Mouse (Mus musculus): ENCODE data around the gene Ubl7. TPM values are rescaled to one million over a fixed set of nuclear protein-coding genes. Genes with fewer than 3 reads are reported as not detected.

Gene Ubl7
- polyA plus RNA-seq, 1 experiment from 2014 or later = 117 TPM

- Histone ChIP-seq H3K9me3 (replicated peaks) (no peaks in the 10 kb centered on the region), H3K4me1 (no peaks in the 10 kb centered on the region), H3K9ac (no peak overlapping the region), H3K27me3 (no peaks in the 10 kb centered on the region), H3K27ac (replicated peaks) (no peak overlapping the region), H3K4me2 (replicated peaks) (no peak overlapping the region), H3K4me3 (replicated peaks) (no peak overlapping the region), H3K36me3 (peaks cover 67% of the 10 kb centered on the region)
- ATAC-seq (ENCODE audit: insufficient number of reproducible peaks, low FRiP score, low TSS enrichment, low read depth) = no peak
- WGBS = 86% methylated on average over 9 of the region's 9 CpGs
Observed at GRCm38 (mm10) chr9:57921491-57922060, 10.8 kb downstream of the Ubl7 start.

- Histone ChIP-seq H3K9ac (no peak overlapping the region), H3K4me3 (replicated peaks) (no peak overlapping the region), H3K36me3 (peaks cover 72% of the 10 kb centered on the region), H3K27me3 (no peaks in the 10 kb centered on the region), H3K4me2 (replicated peaks) (no peak overlapping the region), H3K27ac (replicated peaks) (no peak overlapping the region), H3K9me3 (replicated peaks) (no peaks in the 10 kb centered on the region), H3K4me1 (no peaks in the 10 kb centered on the region)
- 87% methylated on average over 5 of the region's 5 CpGs for WGBS
- ATAC-seq (ENCODE audit: insufficient number of reproducible peaks, low FRiP score, low TSS enrichment, low read depth) = no peak
Observed at GRCm38 (mm10) chr9:57922381-57922780, 11.6 kb downstream of the Ubl7 start.

- Histone ChIP-seq H3K4me2 (replicated peaks) (no peak overlapping the region), H3K9ac (no peak overlapping the region), H3K4me1 (no peaks in the 10 kb centered on the region), H3K4me3 (replicated peaks) (no peak overlapping the region), H3K27me3 (no peaks in the 10 kb centered on the region), H3K9me3 (replicated peaks) (no peaks in the 10 kb centered on the region), H3K27ac (replicated peaks) (no peak overlapping the region), H3K36me3 (peaks cover 75% of the 10 kb centered on the region)
- no peak for ATAC-seq (ENCODE audit: insufficient number of reproducible peaks, low FRiP score, low TSS enrichment, low read depth)
- 92% methylated on average over 3 of the region's 3 CpGs for WGBS
Observed at GRCm38 (mm10) chr9:57923046-57923445, 12.3 kb downstream of the Ubl7 start.

- Histone ChIP-seq H3K9me3 (replicated peaks) (no peaks in the 10 kb centered on the region), H3K4me1 (peaks cover 8% of the 10 kb centered on the region), H3K4me2 (replicated peaks) (no peak overlapping the region), H3K4me3 (replicated peaks) (no peak overlapping the region), H3K36me3 (peaks cover 38% of the 10 kb centered on the region), H3K9ac (no peak overlapping the region), H3K27me3 (no peaks in the 10 kb centered on the region), H3K27ac (replicated peaks) (no peak overlapping the region)
- ATAC-seq (ENCODE audit: insufficient number of reproducible peaks, low FRiP score, low TSS enrichment, low read depth) = no peak
- WGBS = 78% methylated on average over 5 of the region's 5 CpGs
Observed at GRCm38 (mm10) chr9:57931166-57931767, 20.5 kb downstream of the Ubl7 start.

- Histone ChIP-seq H3K9me3 (replicated peaks) (no peaks in the 10 kb centered on the region), H3K27me3 (0 out of 2 replicates have a peak, but pooled peaks cover 4% of the 10 kb centered on the region), H3K9ac (no peak overlapping the region), H3K4me1 (peaks cover 10% of the 10 kb centered on the region), H3K36me3 (peaks cover 31% of the 10 kb centered on the region), H3K4me2 (replicated peaks) (no peak overlapping the region), H3K27ac (replicated peaks) (no peak overlapping the region), H3K4me3 (replicated peaks) (no peak overlapping the region)
- WGBS = 62% methylated on average over 3 of the region's 3 CpGs
- no peak for ATAC-seq (ENCODE audit: insufficient number of reproducible peaks, low FRiP score, low TSS enrichment, low read depth)
Observed at GRCm38 (mm10) chr9:57932253-57932652, 21.5 kb downstream of the Ubl7 start.

- 64% methylated on average over 6 of the region's 6 CpGs for WGBS
- Histone ChIP-seq H3K4me2 (replicated peaks) (no peak overlapping the region), H3K36me3 (peaks cover 23% of the 10 kb centered on the region), H3K4me3 (replicated peaks) (no peak overlapping the region), H3K9me3 (replicated peaks) (no peaks in the 10 kb centered on the region), H3K4me1 (peaks cover 13% of the 10 kb centered on the region), H3K9ac (no peak overlapping the region), H3K27ac (replicated peaks) (no peak overlapping the region; the same call in 1 of the 2 replicates), H3K27me3 (0 out of 2 replicates have a peak, but pooled peaks cover 6% of the 10 kb centered on the region)
- ATAC-seq (ENCODE audit: insufficient number of reproducible peaks, low FRiP score, low TSS enrichment, low read depth) = no peak
Observed at GRCm38 (mm10) chr9:57932831-57933602, 22.2 kb downstream of the Ubl7 start.

GRCm38 (mm10) chr9:57935683-57936437, 25.1 kb downstream of the Ubl7 start:
- 29% methylated on average over 6 of the region's 6 CpGs for WGBS
- ATAC-seq (ENCODE audit: insufficient number of reproducible peaks, low FRiP score, low TSS enrichment, low read depth) = no peak
- no peak overlapping the region for H3K4me3 ChIP-seq (replicated peaks)
- peaks cover 35% of the 10 kb centered on the region for H3K4me1 ChIP-seq
- H3K27ac ChIP-seq (replicated peaks) = no peak overlapping the region
- H3K36me3 ChIP-seq = no peaks in the 10 kb centered on the region
- H3K27me3 ChIP-seq = peaks cover 24% of the 10 kb centered on the region
- H3K4me2 ChIP-seq (replicated peaks) = no peak overlapping the region
- H3K9ac ChIP-seq = no peak overlapping the region
- H3K9me3 ChIP-seq (replicated peaks) = no peaks in the 10 kb centered on the region

- Histone ChIP-seq H3K9ac (no peak overlapping the region), H3K27ac (replicated peaks) (no peak overlapping the region), H3K4me3 (replicated peaks) (no peak overlapping the region), H3K4me2 (replicated peaks) (no peak overlapping the region), H3K36me3 (no peaks in the 10 kb centered on the region), H3K9me3 (replicated peaks) (no peaks in the 10 kb centered on the region), H3K4me1 (peaks cover 42% of the 10 kb centered on the region), H3K27me3 (peaks cover 37% of the 10 kb centered on the region)
- WGBS = 82% methylated on average over 4 of the region's 4 CpGs
- no peak for ATAC-seq (ENCODE audit: insufficient number of reproducible peaks, low FRiP score, low TSS enrichment, low read depth)
Observed at GRCm38 (mm10) chr9:57937171-57937570, 26.4 kb downstream of the Ubl7 start.

GRCm38 (mm10) chr9:57937651-57938050, 26.9 kb downstream of the Ubl7 start:
- H3K36me3 ChIP-seq = no peaks in the 10 kb centered on the region
- H3K4me1 ChIP-seq = peaks cover 42% of the 10 kb centered on the region
- ATAC-seq (ENCODE audit: insufficient number of reproducible peaks, low FRiP score, low TSS enrichment, low read depth) = no peak
- H3K27ac ChIP-seq (replicated peaks) = no peak overlapping the region
- no peak overlapping the region for H3K4me2 ChIP-seq (replicated peaks)
- H3K4me3 ChIP-seq (replicated peaks) = no peak overlapping the region
- peaks cover 42% of the 10 kb centered on the region for H3K27me3 ChIP-seq
- 28% methylated on average over 6 of the region's 6 CpGs for WGBS
- H3K9ac ChIP-seq = no peak overlapping the region
- no peaks in the 10 kb centered on the region for H3K9me3 ChIP-seq (replicated peaks)

GRCm38 (mm10) chr9:57938225-57939055, 27.7 kb downstream of the Ubl7 start:
- ATAC-seq (ENCODE audit: insufficient number of reproducible peaks, low FRiP score, low TSS enrichment, low read depth) = no peak
- Histone ChIP-seq H3K4me3 (replicated peaks) (no peak overlapping the region), H3K36me3 (no peaks in the 10 kb centered on the region), H3K9me3 (replicated peaks) (no peaks in the 10 kb centered on the region), H3K4me2 (replicated peaks) (no peak overlapping the region), H3K27ac (replicated peaks) (no peak overlapping the region), H3K4me1 (peaks cover 35% of the 10 kb centered on the region), H3K9ac (no peak overlapping the region), H3K27me3 (peaks cover 49% of the 10 kb centered on the region)
- WGBS = 66% methylated on average over 5 of the region's 5 CpGs

All from embryonic facial prominence, embryonic 15.5 days (tissue).